Mouse (Mus musculus): ENCODE results near the gene Fntb.
"Not testable (repeated sequence)": the region's sequence is repeated elsewhere in the genome, so short reads cannot be mapped to it uniquely, and the experiment has no call there.

The Fntb gene

DNA sequence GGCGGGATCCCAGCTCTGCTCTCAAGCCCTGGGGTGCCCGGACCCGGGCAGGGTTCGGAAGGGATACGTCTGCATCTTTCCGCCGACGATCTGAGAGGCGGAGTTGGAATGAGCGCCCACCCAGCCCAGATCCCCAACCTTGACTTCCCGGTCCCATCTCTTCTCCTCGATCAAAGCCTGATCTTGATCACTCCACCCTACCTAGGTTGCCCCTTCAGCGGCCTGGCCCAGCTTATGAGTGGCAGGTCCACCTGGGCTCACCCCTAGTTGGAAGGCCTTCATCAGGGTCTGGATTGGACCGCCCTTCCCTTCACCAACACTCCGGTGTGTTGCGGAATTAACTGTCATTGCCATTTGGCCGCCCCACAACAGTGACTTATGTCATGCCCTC, 57.3 kb downstream of the Fntb start, which contains the start of gene Rab15:
Gene Rab15, minus strand, starts transcription at position 258 of the 391 bp plus-strand sequence.
- peak; percentile 17; the same call in 1 of the 2 replicates for ATAC-seq (ENCODE audit: insufficient number of reproducible peaks, low FRiP score, low TSS enrichment)

DNA sequence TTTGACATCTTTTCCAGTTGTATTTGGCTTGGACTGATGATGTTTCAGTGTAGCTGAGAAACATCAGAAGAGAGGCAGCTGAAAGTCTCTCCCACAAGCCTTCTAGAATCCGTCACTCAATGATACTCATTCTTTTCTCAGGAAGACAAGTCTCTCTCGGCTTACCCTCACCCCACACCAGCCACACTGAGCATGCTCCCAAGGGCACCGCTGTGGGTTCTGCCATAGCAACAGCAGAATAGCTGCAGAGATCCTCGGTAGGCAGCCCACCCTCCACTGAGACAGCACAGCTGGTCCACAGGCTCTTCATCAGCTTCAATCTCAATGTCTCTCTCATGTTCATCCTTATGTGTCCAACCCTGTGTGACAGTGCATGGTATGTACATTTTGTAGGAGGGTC, 59.9 kb downstream of the Fntb start:
- no peak for ATAC-seq (ENCODE audit: insufficient number of reproducible peaks, low FRiP score, low TSS enrichment)

DNA sequence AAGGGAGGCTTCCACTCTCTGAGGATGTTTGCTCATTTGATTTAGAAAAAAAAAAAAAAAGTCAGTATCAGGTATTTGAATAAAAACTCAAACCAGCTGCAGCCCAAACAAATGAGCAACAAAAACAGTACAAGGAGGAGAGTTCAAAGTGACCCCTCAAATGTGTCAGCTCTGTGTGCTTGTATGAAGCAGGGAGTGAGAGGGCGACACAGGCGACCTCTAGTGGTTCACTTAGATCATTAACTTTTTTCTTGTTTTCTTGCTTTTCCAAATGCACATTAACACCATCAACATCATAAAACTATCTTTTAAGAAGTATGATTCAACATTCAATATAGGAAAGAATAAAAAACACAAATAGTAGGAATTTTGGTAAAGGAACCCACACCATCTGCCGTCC, 67.3 kb downstream of the Fntb start:
- ATAC-seq (ENCODE audit: insufficient number of reproducible peaks, low FRiP score, low TSS enrichment): no peak

DNA sequence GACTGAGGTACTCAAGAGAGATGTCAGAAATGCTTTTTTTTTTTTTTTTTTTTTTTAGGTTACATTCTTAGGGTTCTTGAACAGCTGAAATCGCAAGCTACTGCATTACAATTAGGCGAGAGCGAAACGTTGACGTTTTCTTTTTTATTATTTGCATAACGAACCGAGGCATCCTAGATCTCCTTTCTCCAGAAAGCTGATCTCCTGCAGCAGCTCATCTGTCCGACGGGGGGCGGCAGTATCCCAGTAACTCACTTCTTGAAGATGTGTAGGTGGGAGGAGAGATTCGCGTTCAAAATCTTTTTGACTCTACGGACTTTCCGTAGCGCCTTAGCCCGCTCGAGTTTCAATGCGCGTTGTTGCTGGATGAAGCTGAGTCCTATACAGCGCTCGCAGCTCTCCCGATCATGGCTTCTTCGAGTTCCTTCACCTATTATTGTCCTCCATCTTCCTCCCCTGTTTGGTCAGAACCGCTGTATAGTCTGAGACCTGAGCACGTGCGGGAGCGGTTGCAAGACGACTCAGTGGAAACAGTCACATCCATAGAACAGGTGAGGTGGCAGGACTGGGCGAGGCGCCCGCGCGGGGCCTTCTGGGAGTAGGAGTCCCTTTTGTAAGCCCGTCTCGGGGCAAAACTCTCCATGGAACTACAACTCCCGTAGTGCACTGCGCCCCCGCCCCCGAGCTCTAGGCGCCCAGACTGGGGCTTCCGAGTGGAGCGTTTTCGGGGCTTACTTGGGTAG, 71.9 kb downstream of the Fntb start:
- ATAC-seq (ENCODE audit: insufficient number of reproducible peaks, low FRiP score, low TSS enrichment): peak; percentile 93

DNA sequence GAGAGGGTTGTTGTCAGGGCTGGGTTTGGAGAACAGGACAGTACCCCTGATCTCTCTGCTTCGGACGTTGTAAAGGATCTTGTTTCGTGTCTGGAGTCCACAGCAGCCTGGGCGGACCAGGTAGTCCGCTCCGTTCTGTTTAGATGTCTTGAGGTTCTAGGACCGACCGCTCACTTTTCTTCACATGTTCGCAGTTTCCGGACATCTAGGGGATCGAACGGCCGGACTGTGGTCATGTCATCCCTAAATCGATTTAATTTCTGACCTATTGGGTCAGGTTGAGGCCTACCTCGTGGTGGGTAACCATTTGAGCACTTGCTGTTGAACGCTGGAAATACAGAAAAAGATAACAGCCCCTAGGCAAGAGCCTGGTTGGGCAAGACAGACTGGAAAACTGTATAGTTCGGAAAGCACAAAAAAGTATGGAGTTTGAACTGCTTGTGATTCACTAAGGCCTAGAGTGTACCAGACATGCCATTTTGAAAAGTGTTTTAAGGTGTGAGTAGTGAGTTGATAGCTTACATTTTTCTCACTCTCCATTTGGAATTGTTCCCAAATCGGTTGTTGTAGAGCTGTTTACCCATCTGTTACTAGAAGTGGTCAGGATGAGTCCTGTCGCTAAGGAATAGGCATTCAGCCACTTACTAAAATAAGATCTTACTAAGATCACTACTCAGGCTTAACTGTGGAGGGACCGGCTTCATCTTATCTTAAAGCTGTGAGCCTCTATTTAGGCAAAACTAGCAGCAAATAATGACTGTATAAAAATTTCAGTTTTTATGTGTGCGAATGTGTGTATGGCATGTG, 72.7 kb downstream of the Fntb start:
- ATAC-seq (ENCODE audit: insufficient number of reproducible peaks, low FRiP score, low TSS enrichment): no peak

DNA sequence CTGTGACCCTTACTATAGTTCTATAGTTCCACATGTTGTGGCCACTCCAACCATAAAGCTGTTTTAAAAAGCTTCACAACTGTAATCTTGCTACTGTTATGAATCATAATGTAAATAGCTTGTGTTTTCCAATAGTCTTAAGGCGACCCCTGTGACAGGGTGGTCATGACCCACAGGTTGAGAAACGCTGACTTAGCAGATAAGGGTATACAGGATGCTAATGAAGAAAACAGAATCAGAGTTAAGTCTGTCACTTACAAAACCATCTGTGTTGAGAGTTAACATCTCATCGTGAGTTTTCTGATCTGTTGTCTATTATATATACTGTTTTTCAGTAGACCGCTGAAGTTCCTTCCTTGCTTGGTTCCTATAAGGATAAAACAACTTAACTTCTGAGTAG, 73.9 kb downstream of the Fntb start:
- no peak for ATAC-seq (ENCODE audit: insufficient number of reproducible peaks, low FRiP score, low TSS enrichment)

DNA sequence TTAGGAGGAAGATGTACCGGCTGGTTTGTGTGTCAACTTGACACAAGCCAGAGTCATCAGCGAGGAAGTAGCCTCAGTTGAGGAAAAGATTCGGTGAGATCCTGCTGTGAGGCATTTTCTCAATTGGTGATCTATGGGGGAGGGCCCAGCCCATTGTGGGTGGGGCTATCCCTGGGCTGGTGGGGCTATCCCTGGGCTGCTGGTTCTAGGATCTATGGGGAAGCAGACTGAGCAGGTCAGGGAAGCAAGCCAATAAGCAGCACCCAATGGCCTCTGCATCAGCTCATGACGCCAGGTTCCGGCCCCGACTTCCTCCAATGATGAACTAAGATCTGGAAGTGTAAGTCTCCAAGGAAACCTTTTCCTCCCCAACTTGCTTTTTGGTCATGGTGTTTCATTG, 74.7 kb downstream of the Fntb start:
- no peak for ATAC-seq (ENCODE audit: insufficient number of reproducible peaks, low FRiP score, low TSS enrichment)

DNA sequence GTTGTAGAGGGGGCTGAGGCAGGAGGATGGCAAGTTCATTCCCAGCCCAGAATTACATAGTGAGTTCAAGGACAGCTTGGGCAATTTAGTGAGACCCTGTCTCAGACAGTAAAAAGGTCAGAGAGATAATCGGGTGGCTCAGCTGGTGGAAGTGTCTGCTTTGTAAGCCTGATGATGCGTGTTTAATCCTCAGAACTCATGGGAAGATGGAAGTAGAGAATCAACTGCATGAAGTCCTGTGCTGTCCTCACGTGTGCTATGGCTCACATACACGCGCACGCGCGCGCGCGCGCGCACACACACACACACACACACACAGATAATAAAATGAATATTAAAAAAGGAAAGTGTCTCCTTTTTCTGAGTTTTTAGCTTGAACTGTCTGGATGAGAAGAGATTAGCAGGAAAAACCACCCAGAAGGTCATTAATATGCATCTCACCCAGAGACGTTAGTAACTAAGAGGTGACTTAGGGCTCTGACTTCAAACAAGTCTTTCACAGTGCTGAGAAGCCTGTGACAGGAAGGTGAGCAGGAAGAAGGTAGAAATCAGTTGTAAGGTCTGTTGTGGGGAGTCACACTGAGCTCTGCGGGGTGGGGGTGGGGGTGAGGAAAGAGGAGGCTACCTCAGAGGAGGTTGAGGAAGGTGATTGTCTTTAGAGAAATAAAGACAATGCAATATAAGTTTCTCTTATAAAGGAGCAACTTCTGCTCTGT, 79.1 kb downstream of the Fntb start:
- no peak for ATAC-seq (ENCODE audit: insufficient number of reproducible peaks, low FRiP score, low TSS enrichment)

DNA sequence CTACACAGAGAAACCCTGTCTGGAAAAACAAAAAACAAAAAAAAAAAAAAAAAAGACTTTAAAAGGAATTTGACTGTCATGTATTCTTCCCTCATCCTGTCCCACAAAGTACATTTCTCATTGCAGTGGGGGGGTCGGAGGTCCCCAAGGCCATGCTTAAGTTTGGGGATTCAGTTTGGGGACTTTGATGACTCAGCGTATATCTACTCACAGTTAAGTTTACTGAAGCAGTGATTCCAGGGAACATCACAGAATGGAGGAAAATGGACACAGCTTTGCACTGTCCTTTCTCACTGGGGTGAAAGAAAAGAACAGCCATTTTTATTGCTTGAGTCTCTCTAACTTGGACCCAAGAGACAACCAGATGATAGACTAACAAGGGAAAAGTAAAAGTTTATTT, 87.0 kb downstream of the Fntb start:
- ATAC-seq (ENCODE audit: insufficient number of reproducible peaks, low FRiP score, low TSS enrichment): no peak

DNA sequence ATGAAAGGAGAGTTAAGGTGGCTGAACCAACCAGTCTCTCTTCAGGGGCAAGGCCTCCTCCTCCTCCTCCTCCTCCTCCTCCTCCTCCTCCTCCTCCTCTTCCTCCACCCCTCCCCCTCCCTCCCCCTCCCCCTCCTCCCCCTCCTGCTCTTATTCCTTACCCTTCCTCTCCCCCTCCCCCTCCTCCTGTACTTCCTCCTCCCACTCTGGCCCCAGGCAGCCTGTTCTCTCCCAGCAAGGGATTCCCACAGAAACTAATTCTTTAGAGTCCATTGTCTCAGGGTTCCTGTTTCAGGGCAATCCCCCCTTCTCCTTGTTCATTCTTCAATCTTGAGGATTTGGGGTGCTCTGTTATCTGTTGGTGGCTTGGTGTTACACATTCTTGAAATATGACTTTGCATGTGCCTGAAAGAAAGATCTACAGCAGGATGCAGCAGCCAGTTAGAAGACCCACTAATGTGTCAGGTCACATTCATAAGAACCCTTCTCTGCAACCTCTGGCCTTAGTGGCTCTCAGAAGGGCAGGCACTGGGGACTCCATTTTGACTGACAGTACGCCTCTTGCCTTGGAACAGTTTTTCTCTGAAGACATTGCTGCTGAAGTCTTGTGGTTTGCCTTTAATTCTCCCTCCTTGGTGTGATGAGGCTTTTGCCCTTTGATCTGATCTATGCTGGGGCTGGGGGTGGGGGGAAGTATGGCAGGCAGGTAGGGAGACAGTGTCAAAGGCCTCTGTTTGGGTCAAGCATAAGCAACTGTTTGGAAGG, 88.2 kb downstream of the Fntb start:
- no peak for ATAC-seq (ENCODE audit: insufficient number of reproducible peaks, low FRiP score, low TSS enrichment)

DNA sequence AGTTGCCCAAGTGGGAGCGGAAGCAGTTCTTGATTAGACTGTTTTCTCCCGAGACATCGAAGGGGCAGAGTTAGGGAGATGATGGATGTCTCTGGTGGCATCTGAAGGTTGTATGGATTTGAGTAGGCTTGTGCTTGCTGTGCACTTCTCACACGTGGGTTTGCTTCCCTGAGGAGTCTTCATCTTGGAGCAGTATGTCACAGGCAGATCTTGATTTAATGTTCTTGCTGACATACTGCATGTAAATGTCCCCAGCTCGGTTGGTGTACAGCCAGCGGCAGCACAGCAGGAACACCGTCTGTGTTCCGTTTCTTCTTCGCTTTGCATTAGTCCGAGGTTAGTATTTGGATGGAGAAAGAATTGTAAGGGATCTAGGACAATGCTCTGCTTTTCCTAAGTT, 91.7 kb downstream of the Fntb start:
- peak; percentile 36; the same call in 1 of the 2 replicates for ATAC-seq (ENCODE audit: insufficient number of reproducible peaks, low FRiP score, low TSS enrichment)

DNA sequence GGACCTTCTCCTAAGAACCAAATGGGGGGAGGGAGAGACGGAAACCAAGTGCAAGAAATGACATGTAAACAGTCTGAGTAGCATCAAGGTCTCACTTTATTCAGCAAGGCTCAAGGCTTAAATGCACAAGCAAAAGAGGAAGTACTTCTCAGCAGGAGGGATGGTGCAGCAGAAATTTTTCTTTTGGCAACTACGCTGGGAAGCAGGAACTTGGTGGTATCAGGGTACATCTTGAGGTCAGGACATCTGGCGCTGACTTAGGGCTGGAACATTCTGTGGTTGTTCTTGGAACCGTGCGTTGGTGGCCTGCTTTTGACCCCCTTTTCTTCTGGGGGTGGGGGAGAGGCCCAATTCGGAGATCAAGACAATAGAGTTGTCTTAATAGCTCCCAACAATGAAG, 93.4 kb downstream of the Fntb start:
- not testable (repeated sequence) for ATAC-seq (ENCODE audit: insufficient number of reproducible peaks, low FRiP score, low TSS enrichment)

DNA sequence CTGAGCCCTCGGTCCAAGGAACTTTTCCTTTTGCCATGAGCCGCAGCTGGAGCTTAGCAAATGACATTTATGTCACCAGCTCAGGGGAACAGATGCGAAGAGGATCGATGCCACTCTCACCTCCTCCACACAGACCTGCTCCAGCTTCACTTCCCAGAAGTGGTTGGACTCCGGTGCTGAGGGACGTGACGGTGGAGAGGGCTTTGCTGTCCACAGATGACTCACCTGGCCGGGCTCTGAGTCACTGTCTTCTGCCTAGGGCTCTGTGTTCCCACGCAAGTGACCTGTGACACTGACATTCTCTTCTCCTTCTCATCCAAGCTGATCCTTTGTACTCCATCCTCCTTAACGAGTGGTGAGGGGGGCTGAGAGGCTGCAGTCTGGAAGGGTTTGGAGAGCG, 98.3 kb downstream of the Fntb start:
- no peak for ATAC-seq (ENCODE audit: insufficient number of reproducible peaks, low FRiP score, low TSS enrichment)

DNA sequence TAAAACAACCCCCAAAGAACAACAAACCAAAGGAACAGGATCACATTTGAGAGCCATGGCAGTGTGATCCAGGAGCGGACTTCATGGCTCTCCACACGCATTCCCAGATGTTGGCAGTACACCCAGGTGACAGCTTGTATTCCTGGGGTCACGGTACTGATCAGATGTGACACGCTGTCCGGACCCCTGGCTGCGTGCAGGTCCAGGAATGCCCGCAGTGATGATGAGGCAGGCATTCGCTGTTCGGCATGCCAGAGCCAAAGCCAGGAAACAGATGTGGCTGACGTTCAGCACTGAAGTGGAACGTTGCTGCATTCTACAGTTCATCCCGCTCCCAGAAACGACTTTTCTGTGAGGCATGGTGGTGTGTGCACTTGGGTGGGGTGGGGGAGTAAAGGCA, 99.9 kb downstream of the Fntb start:
- ATAC-seq (ENCODE audit: insufficient number of reproducible peaks, low FRiP score, low TSS enrichment): no peak

DNA sequence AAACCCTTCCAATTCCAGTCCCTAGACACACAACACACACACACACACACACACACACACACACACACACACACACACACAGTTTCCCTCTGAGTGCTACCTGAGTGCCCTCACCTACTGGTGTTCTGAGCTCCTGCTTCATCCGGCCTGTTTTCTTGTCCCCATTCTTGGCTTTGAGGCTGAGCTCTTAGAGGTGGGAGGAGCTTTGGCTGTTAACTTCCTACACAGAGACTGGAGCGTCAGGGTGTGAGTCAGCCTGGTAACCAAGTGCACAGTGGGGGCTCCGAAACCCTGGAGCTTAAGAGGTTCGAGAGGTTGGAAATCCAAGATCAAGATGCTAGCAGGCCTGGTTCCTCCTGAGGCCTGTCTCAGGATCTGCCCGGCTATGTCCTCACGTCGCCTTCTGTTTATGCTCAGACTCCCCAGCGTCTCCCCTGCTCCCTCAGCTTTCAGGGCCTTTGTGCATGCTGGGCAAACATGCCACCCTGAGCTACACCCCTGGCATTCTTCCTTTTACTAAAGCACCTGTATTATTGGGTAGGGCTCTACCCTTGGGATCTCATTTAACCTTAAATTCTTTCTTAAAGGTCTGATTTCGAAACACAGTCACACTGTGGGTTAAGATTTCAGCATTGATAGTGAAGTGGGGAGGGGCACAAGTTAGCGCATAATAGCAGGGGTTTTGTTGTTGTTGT, 102.3 kb downstream of the Fntb start:
- ATAC-seq (ENCODE audit: insufficient number of reproducible peaks, low FRiP score, low TSS enrichment): 0 out of 2 replicates have a peak, but pooled peaks have one; percentile 12

DNA sequence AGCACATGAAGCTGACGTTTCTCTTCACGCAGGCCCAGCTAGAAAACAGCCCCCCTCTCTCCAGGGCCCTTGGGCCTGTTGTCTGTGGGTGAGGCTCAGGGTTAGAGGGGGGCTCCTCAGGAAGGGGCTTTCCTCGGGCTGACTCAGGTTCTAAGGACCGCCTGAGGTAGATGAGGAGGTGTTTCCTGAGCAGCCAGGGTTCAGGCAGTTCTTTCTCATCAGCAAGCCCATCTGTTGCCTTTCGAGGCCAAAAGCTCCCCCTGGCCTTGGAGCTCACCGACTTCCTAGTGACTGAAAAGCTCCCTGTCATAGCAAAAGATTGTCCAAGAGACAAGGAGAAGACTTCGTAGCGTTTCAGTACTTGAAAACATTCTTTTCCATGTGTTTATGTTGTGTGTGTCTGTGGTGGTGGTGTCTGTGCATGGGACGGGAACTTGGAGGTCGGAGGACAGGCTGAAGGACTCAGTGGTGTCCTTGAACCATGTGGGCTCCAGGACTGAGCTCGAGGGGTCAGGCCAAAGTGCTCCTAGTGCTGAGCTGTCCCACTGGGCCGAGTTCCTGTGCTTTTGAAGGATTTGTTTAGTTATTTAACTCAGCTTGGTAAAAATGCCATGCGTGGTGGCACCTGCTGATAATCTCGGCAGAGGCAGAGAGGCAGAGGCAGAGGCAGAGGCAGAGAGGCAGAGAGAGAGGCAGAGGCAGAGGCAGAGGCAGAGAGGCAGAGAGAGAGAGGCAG, 103.2 kb downstream of the Fntb start:
- 0 out of 2 replicates have a peak, but pooled peaks have one; percentile 50 for ATAC-seq (ENCODE audit: insufficient number of reproducible peaks, low FRiP score, low TSS enrichment)

DNA sequence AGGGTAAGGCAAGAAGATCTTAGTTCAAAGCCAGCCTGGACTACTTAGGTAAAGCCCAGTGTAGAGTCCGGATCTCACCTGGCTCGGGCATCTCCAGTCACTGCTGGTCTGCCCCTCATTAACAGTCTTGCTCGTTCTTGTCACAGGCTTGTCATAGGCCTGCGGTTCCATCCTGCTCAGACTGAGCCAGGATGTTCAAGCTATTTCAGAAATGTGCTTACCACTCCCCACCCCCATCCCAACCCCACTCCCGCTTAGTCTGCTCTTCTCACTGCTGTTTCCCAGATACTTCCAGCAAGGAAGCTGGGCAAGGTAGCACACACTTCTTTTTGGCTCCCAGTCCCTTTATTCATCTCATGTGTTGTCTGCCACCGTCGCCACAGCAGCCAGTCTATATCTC, 104.2 kb downstream of the Fntb start:
- no peak for ATAC-seq (ENCODE audit: insufficient number of reproducible peaks, low FRiP score, low TSS enrichment)

DNA sequence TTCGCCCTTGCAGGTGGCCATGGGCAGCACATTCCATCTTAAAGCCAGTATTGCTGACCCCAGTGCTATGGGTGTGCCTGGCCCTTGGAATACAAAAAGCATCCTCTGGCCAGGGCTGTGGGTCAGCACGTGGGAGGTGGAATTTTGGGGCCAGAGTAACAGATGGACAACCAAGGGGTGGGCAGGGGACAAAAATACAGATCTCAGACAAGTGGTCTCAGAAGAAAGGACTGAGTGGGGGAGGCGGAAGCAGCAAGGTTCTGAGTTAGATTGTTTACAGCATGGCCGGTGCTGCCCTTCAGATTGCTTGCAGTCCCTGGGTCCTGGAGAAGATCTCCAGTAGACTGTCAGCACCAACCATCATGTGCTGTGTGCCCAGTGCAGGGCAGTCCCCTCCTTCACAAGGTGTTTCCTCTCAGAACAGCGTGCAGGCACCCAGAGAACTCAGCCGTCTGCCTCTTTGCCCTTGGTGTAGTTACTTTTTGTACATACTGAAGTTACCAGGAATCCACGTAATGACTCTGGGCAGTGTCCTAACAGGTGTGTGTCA, 107.5 kb downstream of the Fntb start:
- ATAC-seq (ENCODE audit: insufficient number of reproducible peaks, low FRiP score, low TSS enrichment): no peak

DNA sequence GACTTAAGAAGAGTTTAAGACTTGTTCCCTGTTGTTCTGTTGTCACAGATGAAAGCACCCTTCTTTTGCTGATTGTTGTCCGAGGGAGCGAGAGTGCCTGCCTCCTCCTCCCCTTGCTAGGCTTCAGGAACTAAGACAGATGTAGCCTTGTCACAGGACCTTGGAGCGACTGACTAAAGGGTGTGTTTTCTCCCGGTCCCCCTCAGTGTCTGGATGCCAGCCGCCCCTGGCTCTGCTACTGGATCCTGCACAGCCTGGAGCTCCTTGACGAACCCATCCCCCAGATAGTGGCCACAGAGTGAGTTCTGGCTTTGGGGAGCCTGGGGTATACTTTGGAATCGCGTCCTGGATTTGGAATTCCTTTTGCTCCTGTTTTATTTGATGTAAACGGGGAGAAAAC, 109.4 kb downstream of the Fntb start:
- ATAC-seq (ENCODE audit: insufficient number of reproducible peaks, low FRiP score, low TSS enrichment): no peak
